In the genomic region with DNA sequence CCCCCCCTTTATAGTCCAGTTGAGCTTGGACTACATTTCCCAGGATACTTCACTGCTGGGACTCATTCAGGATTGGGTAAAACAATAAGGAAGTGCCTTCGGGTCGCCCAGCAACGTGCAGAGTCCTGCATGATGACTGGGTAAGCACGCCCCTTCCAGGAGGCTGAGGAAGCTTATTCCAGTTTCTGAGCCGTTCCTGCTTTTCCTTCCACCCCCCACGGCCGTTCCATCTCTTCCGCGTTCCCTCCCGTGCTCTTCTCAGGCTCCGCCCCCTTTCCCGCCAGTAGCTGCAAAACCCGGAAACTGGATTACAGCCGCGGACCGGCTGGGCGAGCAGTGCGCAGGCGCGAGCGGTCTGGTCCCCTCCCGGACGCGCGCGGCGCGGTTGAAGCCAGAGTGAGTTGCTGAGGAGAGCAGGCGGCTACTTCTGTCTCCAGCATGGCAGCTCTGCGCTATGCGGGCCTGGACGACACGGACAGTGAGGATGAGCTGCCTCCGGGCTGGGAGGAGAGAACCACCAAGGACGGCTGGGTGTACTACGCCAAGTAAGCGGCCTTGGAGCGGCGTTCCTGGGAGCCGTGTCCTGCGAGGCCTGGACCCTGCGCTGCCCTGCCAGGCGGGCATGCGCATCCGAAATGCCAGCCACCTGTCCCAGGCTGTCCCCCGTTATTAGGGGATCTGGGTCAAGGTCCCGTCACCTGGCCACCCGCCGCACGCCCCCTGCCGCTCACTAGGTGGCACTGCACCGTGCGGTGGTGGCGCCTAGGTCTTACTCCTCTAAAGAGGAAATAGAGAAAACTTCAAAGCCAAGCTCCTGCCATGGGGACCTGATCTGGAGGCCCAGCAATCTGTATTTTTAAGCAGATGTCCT, we compare ENCODE assay signal across 8 mouse cellular contexts. TPM values are rescaled to one million over a fixed set of nuclear protein-coding genes. Genes with fewer than 3 reads are reported as not detected.
A peak's percentile ranks its signal among the peaks of the same experiment; 100 is the strongest.
DNase-seq lines count a peak whose midpoint lies in the region; ATAC-seq and TF ChIP-seq lines count a peak whose summit lies in the region.

TSS of gene Wwox (plus strand) at position 322 of the 871 bp plus-strand sequence.

- TF ChIP-seq CTCF in C2C12 (IDR thresholded peaks at IDR 0.05; ENCODE audit: control insufficient read depth, insufficient read depth, insufficient read length) = peak; percentile 84
- peak; percentile 78 for TF ChIP-seq CTCF in brain, embryonic 14.5 days (IDR thresholded peaks at IDR 0.05; ENCODE audit: borderline replicate concordance, extremely low read depth, insufficient read depth, insufficient read length)
- TF ChIP-seq CTCF in liver, adult 2 months (IDR thresholded peaks at IDR 0.05; ENCODE audit: low read depth, low read length) = peak; percentile 82

- H3K36me3 ChIP-seq in C2C12 (ENCODE audit: control insufficient read depth, insufficient read depth) (no peaks in the 10 kb centered on the region), myocyte (ENCODE audit: control insufficient read depth, insufficient read depth) (no peaks in the 10 kb centered on the region)
- H3K36me3 ChIP-seq in erythroblast, embryonic 14.5 days (ENCODE audit: control insufficient read depth) = 0 out of 2 replicates have a peak, but pooled peaks cover 4% of the 10 kb centered on the region
- H3K36me3 ChIP-seq in heart, embryonic 11.5 days (ENCODE audit: control insufficient read depth, insufficient read depth, low read length) = no peaks in the 10 kb centered on the region
- H3K36me3 ChIP-seq in kidney, embryonic 16.5 days (ENCODE audit: insufficient read depth, low read length) = no peaks in the 10 kb centered on the region
- no peaks in the 10 kb centered on the region for H3K36me3 ChIP-seq in liver, adult 2 months (ENCODE audit: control insufficient read depth, insufficient read depth, low read length)
- no peaks in the 10 kb centered on the region for H3K36me3 ChIP-seq in splenic B cell, adult 2 months (ENCODE audit: control insufficient read depth, insufficient read depth, low read length, poor library complexity, severe bottlenecking)

- H3K79me2 ChIP-seq in C2C12 (ENCODE audit: control insufficient read depth, insufficient read depth) = no peaks in the 10 kb centered on the region
- H3K79me2 ChIP-seq in liver, adult 2 months (ENCODE audit: control insufficient read depth, insufficient read depth, low read length) = no peaks in the 10 kb centered on the region
- no peaks in the 10 kb centered on the region for H3K79me2 ChIP-seq in myocyte (ENCODE audit: control insufficient read depth, insufficient read depth)

- peak within 1 kb of the TSS; percentile 81 for H3ac ChIP-seq in C2C12 (ENCODE audit: control insufficient read depth, insufficient read length, low read depth)
- H3ac ChIP-seq in myocyte (ENCODE audit: control insufficient read depth, insufficient read length) = peak within 1 kb of the TSS; percentile 49

- peak; percentile 93 for ATAC-seq in heart, embryonic 11.5 days (replicated peaks; ENCODE audit: insufficient number of reproducible peaks, low FRiP score, low TSS enrichment)
- peak; percentile 99 for ATAC-seq in kidney, embryonic 16.5 days (ENCODE audit: low FRiP score, low TSS enrichment)

- H3K27ac ChIP-seq in heart, embryonic 11.5 days (ENCODE audit: low read depth, low read length) = peak within 1 kb of the TSS; percentile 68
- peak within 1 kb of the TSS; percentile 93 for H3K27ac ChIP-seq in kidney, embryonic 16.5 days (ENCODE audit: low read length)
- peak within 1 kb of the TSS; percentile 50 for H3K27ac ChIP-seq in liver, adult 2 months (replicated peaks; ENCODE audit: insufficient read depth, low read depth, low read length)

- H3K79me3 ChIP-seq in C2C12 (ENCODE audit: low read depth) = no peaks in the 10 kb centered on the region

- peak within 1 kb of the TSS; percentile 94 for H3K4me2 ChIP-seq in heart, embryonic 11.5 days
- H3K4me2 ChIP-seq in kidney, embryonic 16.5 days (replicated peaks; ENCODE audit: low read depth, low read length) = peak within 1 kb of the TSS; percentile 77
- peak within 1 kb of the TSS; percentile 93 for H3K4me2 ChIP-seq in myocyte (ENCODE audit: low read depth)

- TF ChIP-seq POLR2A in brain, embryonic 14.5 days (IDR thresholded peaks at IDR 0.05; ENCODE audit: borderline replicate concordance, extremely low read depth, insufficient read depth, insufficient read length, poor library complexity, severe bottlenecking) = 0 out of 2 replicates have a peak, but pooled peaks have one; percentile 48
- TF ChIP-seq POLR2A in liver, adult 2 months (IDR thresholded peaks at IDR 0.05; ENCODE audit: extremely low read depth, insufficient read depth, low read length) = peak; percentile 36; the same call in 1 of the 2 replicates
- TF ChIP-seq POLR2A in myocyte (IDR thresholded peaks at IDR 0.05; ENCODE audit: insufficient read length, low read depth) = peak; percentile 76

- H3K4me3 ChIP-seq in C2C12 (ENCODE audit: insufficient read depth, poor library complexity, severe bottlenecking) (peak within 1 kb of the TSS; percentile 63), myocyte (peak within 1 kb of the TSS; percentile 38)
- H3K4me3 ChIP-seq in erythroblast, embryonic 14.5 days (replicated peaks) = peak within 1 kb of the TSS; percentile 84
- peak within 1 kb of the TSS; percentile 78 for H3K4me3 ChIP-seq in heart, embryonic 11.5 days (ENCODE audit: low read depth, low read length)
- peak within 1 kb of the TSS; percentile 79 for H3K4me3 ChIP-seq in kidney, embryonic 16.5 days (ENCODE audit: low read length)
- peak within 1 kb of the TSS; percentile 81 for H3K4me3 ChIP-seq in liver, adult 2 months (ENCODE audit: insufficient read depth, low read depth, low read length)

- under 1% methylated on average over 54 of the region's 54 CpGs for WGBS in heart, embryonic 11.5 days (ENCODE audit: insufficient replicate concordance)
- WGBS in kidney, embryonic 16.5 days = under 1% methylated on average over 54 of the region's 54 CpGs
- under 1% methylated on average over 54 of the region's 54 CpGs for WGBS in liver, adult 2 months

- peak; percentile 100 for DNase-seq in brain, embryonic 14.5 days (ENCODE audit: low read depth)
- peak; percentile 97 for DNase-seq in liver, adult 2 months (ENCODE audit: extremely low read depth, low read depth, low spot score)
- DNase-seq in splenic B cell, adult 2 months (ENCODE audit: low read depth, low spot score) = peak; percentile 98

- H3K9ac ChIP-seq in heart, embryonic 11.5 days (ENCODE audit: low read depth, low read length) = peak within 1 kb of the TSS; percentile 81
- peak within 1 kb of the TSS; percentile 83 for H3K9ac ChIP-seq in kidney, embryonic 16.5 days (replicated peaks; ENCODE audit: low read length)
- H3K9ac ChIP-seq in liver, adult 2 months (ENCODE audit: low read depth, low read length) = peak within 1 kb of the TSS; percentile 80

- no peaks in the 10 kb centered on the region for H3K27me3 ChIP-seq in C2C12 (ENCODE audit: control insufficient read depth, insufficient read depth, insufficient read length)
- H3K27me3 ChIP-seq in erythroblast, embryonic 14.5 days (ENCODE audit: control insufficient read depth) = no peaks in the 10 kb centered on the region
- H3K27me3 ChIP-seq in heart, embryonic 11.5 days (ENCODE audit: control insufficient read depth, insufficient read depth, low read length) = no peaks in the 10 kb centered on the region
- no peaks in the 10 kb centered on the region for H3K27me3 ChIP-seq in kidney, embryonic 16.5 days (ENCODE audit: insufficient read depth, low read length)
- H3K27me3 ChIP-seq in liver, adult 2 months (ENCODE audit: control insufficient read depth, insufficient read depth, low read length) = no peaks in the 10 kb centered on the region
- no peaks in the 10 kb centered on the region for H3K27me3 ChIP-seq in myocyte (ENCODE audit: control insufficient read depth, insufficient read depth, insufficient read length)
- no peaks in the 10 kb centered on the region for H3K27me3 ChIP-seq in splenic B cell, adult 2 months (ENCODE audit: control insufficient read depth, insufficient read depth, low read length, poor library complexity, severe bottlenecking)

- no peaks in the 10 kb centered on the region for H3K9me3 ChIP-seq in erythroblast, embryonic 14.5 days (ENCODE audit: control insufficient read depth, low read length)
- H3K9me3 ChIP-seq in heart, embryonic 11.5 days (replicated peaks; ENCODE audit: control insufficient read depth, low read length) = no peaks in the 10 kb centered on the region
- no peaks in the 10 kb centered on the region for H3K9me3 ChIP-seq in kidney, embryonic 16.5 days (ENCODE audit: low read length)

- H3K4me1 ChIP-seq in erythroblast, embryonic 14.5 days (ENCODE audit: control insufficient read depth) = peaks cover 26% of the 10 kb centered on the region
- H3K4me1 ChIP-seq in heart, embryonic 11.5 days (ENCODE audit: control insufficient read depth, insufficient read depth, low read length) = peaks cover 4% of the 10 kb centered on the region; the same call in 1 of the 2 replicates
- H3K4me1 ChIP-seq in kidney, embryonic 16.5 days (ENCODE audit: insufficient read depth, low read length) = peaks cover 14% of the 10 kb centered on the region
- 0 out of 2 replicates have a peak, but pooled peaks cover 2% of the 10 kb centered on the region for H3K4me1 ChIP-seq in liver, adult 2 months (ENCODE audit: control insufficient read depth, insufficient read depth, low read length)

TF ChIP-seq in C2C12, 6 proteins besides CTCF, POLR2A, EP300 and RAD21:
- TF ChIP-seq FOSL1 (IDR thresholded peaks at IDR 0.05; ENCODE audit: insufficient read depth, low read length, poor library complexity, severe bottlenecking) (no peak), USF1 (IDR thresholded peaks at IDR 0.05; ENCODE audit: low read depth) (no peak), MAX (IDR thresholded peaks at IDR 0.05) (peak; percentile 61)

TF ChIP-seq in myocyte, 11 proteins besides CTCF, POLR2A, EP300 and RAD21 (continues in another document):
- TF ChIP-seq REST (IDR thresholded peaks at IDR 0.05; ENCODE audit: insufficient read depth, insufficient read length) (no peak), MAX (IDR thresholded peaks at IDR 0.05; ENCODE audit: low read depth) (no peak), CEBPB (IDR thresholded peaks at IDR 0.05; ENCODE audit: insufficient read depth, poor library complexity, severe bottlenecking) (no peak), SRF (IDR thresholded peaks at IDR 0.05; ENCODE audit: control insufficient read depth, insufficient read length, low read depth) (peak; percentile 37), E2F4 (IDR thresholded peaks at IDR 0.05; ENCODE audit: insufficient read depth) (peak; percentile 70), MYOG (IDR thresholded peaks at IDR 0.05; ENCODE audit: control insufficient read depth in 1 of 3, insufficient read depth in 1 of 3, insufficient read length in 2 of 3, low read depth in 2 of 3) (peak in 1 of 3 experiments; percentile 18)

RNA-seq across cellular contexts. Expression of gene Wwox, which starts in this region (rescaled TPM):
- polyA plus RNA-seq in C2C12 (2012; fragmentation: generic; extraction: Trizol) = 3.7 TPM
- polyA plus RNA-seq in brain, embryonic 14.5 days (2012; rRNA removed) = 8.7 and 11.0 TPM in 2 replicates
- polyA plus RNA-seq in erythroblast, embryonic 14.5 days (2012) = 0.18 TPM in 2 replicates
- polyA plus RNA-seq in heart, embryonic 11.5 days (2014; fragmentation: Nextera tagmentation; extraction: Ambion mirVana) = 8.6 and 10.3 TPM in 2 replicates
- 19.7 and 20.2 TPM in 2 replicates for polyA plus RNA-seq in kidney, embryonic 16.5 days (2015; fragmentation: Nextera tagmentation; extraction: Ambion mirVana)
- total RNA-seq in liver, adult 2 months (2014; rRNA removed) = 9.9 and 10.0 TPM in 2 replicates
- 5.1 and 7.2 TPM in 2 replicates for polyA plus RNA-seq in liver, adult 2 months (2012; rRNA removed)
- 8.6 TPM for polyA plus RNA-seq in myocyte (2012; fragmentation: generic; extraction: Trizol)

Comparison
In these comparisons a context has a peak if more than half of its experiments do, and no peak if none do; other contexts are left out.
1. Peak in every context shown above with its lines: DNase-seq, ATAC-seq, H3K4me3 ChIP-seq and H3K27ac ChIP-seq.